Mouse (Mus musculus): ENCODE measurements around the gene Chat.

DNA sequence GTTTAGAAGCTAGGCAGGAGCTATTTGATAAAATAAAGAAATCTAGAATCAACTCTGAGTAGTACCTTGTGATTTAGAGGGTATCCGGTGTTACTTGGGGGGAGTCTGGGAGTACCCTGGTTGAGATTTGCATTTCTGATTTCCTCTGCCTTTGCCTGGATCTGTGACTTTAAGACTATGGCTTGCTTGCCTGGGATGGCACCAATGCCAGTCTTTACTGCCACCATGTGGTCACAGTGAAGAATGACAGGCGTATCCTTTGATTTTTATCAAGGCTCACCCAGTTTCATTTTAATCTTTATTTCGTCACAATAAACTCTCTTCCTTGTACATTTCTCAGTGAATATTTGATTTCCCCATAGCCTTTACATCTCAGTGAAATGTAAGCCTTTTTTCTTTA is 16.3 kb upstream of the Chat start:
- peak; percentile 81 for TF ChIP-seq CTCF (IDR thresholded peaks at IDR 0.05; ENCODE audit: low read depth, low read length)
- TF ChIP-seq GATA2 (IDR thresholded peaks at IDR 0.05; ENCODE audit: borderline replicate concordance, low read depth, low read length): no peak

Data from G1E (cell line).